Mouse (Mus musculus) embryonic facial prominence, embryonic 14.5 days (tissue): ENCODE results near the gene Acrv1. TPM values are rescaled to one million over a fixed set of nuclear protein-coding genes. Genes with fewer than 3 reads are reported as not detected.
A peak's percentile ranks its signal among the peaks of the same experiment; 100 is the strongest.
"Not testable (repeated sequence)": the region's sequence is repeated elsewhere in the genome, so short reads cannot be mapped to it uniquely, and the experiment has no call there.

ENCODE experiments used
- ATAC-seq: fragments of 200-750 bp; cut with Nextera tagmentation; 2 replicates; pipeline ENCODE4 v1.8.0; 2017; ENCODE audit warnings: low read depth, moderate number of reproducible peaks, moderate TSS enrichment
- DNase-seq: peaks from one replicate; pipeline ENCODE4 v3.0.0-alpha.2; 2015; ENCODE audit warnings: low spot score
- H3K27ac ChIP-seq: fragments of 300-500 bp; sonication (generic); replicated peaks from 2 replicates; pipeline ENCODE4 v1.5.1; 2014; ENCODE audit warnings: low read depth, mild to moderate bottlenecking, low read length, moderate library complexity
- H3K27me3 ChIP-seq: fragments of 300-500 bp; sonication (generic); replicated peaks from 2 replicates; pipeline ENCODE4 v1.6.1; 2014; ENCODE audit warnings: low read length; ENCODE audit not compliant: control insufficient read depth, insufficient read depth
- H3K36me3 ChIP-seq: fragments of 300-500 bp; sonication (generic); 2 replicates; pipeline ENCODE4 v1.6.1; 2014; ENCODE audit warnings: low read length, mixed read lengths; ENCODE audit not compliant: control insufficient read depth, insufficient read depth
- H3K4me1 ChIP-seq: fragments of 300-500 bp; sonication (generic); 2 replicates; pipeline ENCODE4 v1.6.1; 2014; ENCODE audit warnings: antibody characterized with exemption, low read length; ENCODE audit not compliant: control insufficient read depth, insufficient read depth
- H3K4me2 ChIP-seq: fragments of 300-500 bp; sonication (generic); 2 replicates; pipeline ENCODE4 v1.6.1; 2014; ENCODE audit warnings: low read depth, mild to moderate bottlenecking, low read length, moderate library complexity, mixed read lengths
- H3K4me3 ChIP-seq: fragments of 300-500 bp; sonication (generic); 2 replicates; pipeline ENCODE4 v1.5.1; 2014; ENCODE audit warnings: low read depth, mild to moderate bottlenecking, low read length
- H3K9ac ChIP-seq: fragments of 300-500 bp; sonication (generic); 2 replicates; pipeline ENCODE4 v1.6.1; 2014; ENCODE audit warnings: low read depth, mild to moderate bottlenecking, low read length, moderate library complexity, mixed read lengths
- H3K9me3 ChIP-seq: fragments of 300-500 bp; sonication (generic); 2 replicates; pipeline ENCODE4 v1.6.1; 2016; ENCODE audit warnings: low read length; ENCODE audit not compliant: control insufficient read depth
- WGBS: fragments of 180-500 bp; shearing (Covaris S2); extraction: QIAGEN DNeasy Blood & Tissue Kit; methylation state at CpG from one replicate; pipeline ENCODE4 v1.1.7; 2014; 5-methylcytosine and 5-hydroxymethylcytosine counted together
- polyA plus RNA-seq: library from polyadenylated mRNA; unstranded; fragments of >200 nt; fragmentation: Nextera tagmentation; extraction: Ambion mirVana; gene quantifications from 2 replicates; pipeline ENCODE4 v1.2.1, GENCODE M21; 2014

The Acrv1 gene
- polyA plus RNA-seq = not detected in 2 replicates

GRCm38 (mm10) chr9:36692920-36693319 is at the start of gene Acrv1:
Gene Acrv1, plus strand, starts transcription at chr9:36693220.
- H3K4me2 ChIP-seq = no peak within 1 kb of the TSS
- H3K27ac ChIP-seq = no peak within 1 kb of the TSS
- ATAC-seq (no peak), DNase-seq (no peak)
- no peaks in the 10 kb centered on the region for H3K36me3 ChIP-seq
- H3K27me3 ChIP-seq = no peaks in the 10 kb centered on the region
- 71% methylated on average over 1 of the region's 1 CpGs for WGBS
- no peaks in the 10 kb centered on the region for H3K9me3 ChIP-seq
- no peak within 1 kb of the TSS for H3K4me3 ChIP-seq
- H3K9ac ChIP-seq = no peak within 1 kb of the TSS
- no peaks in the 10 kb centered on the region for H3K4me1 ChIP-seq

GRCm38 (mm10) chr9:36643276-36643675 is 49.7 kb upstream of the Acrv1 start, which contains the start of gene A630095E13Rik:
Gene A630095E13Rik, minus strand, starts transcription at chr9:36643376.
- WGBS = 57% methylated on average over 3 of the region's 3 CpGs
- not testable (repeated sequence) for H3K27ac ChIP-seq, ATAC-seq, H3K4me2 ChIP-seq, H3K4me1 ChIP-seq, H3K27me3 ChIP-seq, H3K4me3 ChIP-seq, H3K9me3 ChIP-seq, H3K36me3 ChIP-seq, H3K9ac ChIP-seq, DNase-seq

- no peaks in the 10 kb centered on the region for H3K27me3 ChIP-seq
- no peaks in the 10 kb centered on the region for H3K9me3 ChIP-seq
- no peak overlapping the region for H3K27ac ChIP-seq
- H3K4me3 ChIP-seq = no peak overlapping the region
- 57% methylated on average over 2 of the region's 2 CpGs for WGBS
- no peak overlapping the region for H3K9ac ChIP-seq
- H3K4me1 ChIP-seq = no peaks in the 10 kb centered on the region
- H3K4me2 ChIP-seq = no peak overlapping the region
- H3K36me3 ChIP-seq = no peaks in the 10 kb centered on the region
- ATAC-seq = peak; percentile 85
- peak; percentile 45 for DNase-seq
These were observed 11.6 kb upstream of the Acrv1 start for GRCm38 (mm10) chr9:36681424-36681823.

- Histone ChIP-seq H3K4me3 (no peak overlapping the region), H3K27me3 (no peaks in the 10 kb centered on the region), H3K9ac (no peak overlapping the region), H3K4me1 (no peaks in the 10 kb centered on the region), H3K27ac (no peak overlapping the region), H3K9me3 (no peaks in the 10 kb centered on the region), H3K4me2 (no peak overlapping the region), H3K36me3 (no peaks in the 10 kb centered on the region)
- ATAC-seq (no peak), DNase-seq (peak; percentile 17)
These were observed 5.7 kb upstream of the Acrv1 start for GRCm38 (mm10) chr9:36687329-36687728.

GRCm38 (mm10) chr9:36694276-36694675 is 1.3 kb downstream of the Acrv1 start:
- no peaks in the 10 kb centered on the region for H3K4me1 ChIP-seq
- no peaks in the 10 kb centered on the region for H3K27me3 ChIP-seq
- H3K4me2 ChIP-seq = no peak overlapping the region
- no peak overlapping the region for H3K27ac ChIP-seq
- WGBS = 89% methylated on average over 10 of the region's 10 CpGs
- DNase-seq (no peak), ATAC-seq (no peak)
- H3K9ac ChIP-seq = no peak overlapping the region
- no peaks in the 10 kb centered on the region for H3K36me3 ChIP-seq
- H3K4me3 ChIP-seq = no peak overlapping the region
- H3K9me3 ChIP-seq = no peaks in the 10 kb centered on the region

- no peaks in the 10 kb centered on the region for H3K9me3 ChIP-seq
- H3K27ac ChIP-seq = no peak overlapping the region
- no peaks in the 10 kb centered on the region for H3K4me1 ChIP-seq
- no peak overlapping the region for H3K4me2 ChIP-seq
- no peak overlapping the region for H3K9ac ChIP-seq
- no peaks in the 10 kb centered on the region for H3K27me3 ChIP-seq
- DNase-seq (no peak), ATAC-seq (no peak)
- peaks cover 14% of the 10 kb centered on the region for H3K36me3 ChIP-seq
- no peak overlapping the region for H3K4me3 ChIP-seq
- 89% methylated on average over 3 of the region's 3 CpGs for WGBS
These were observed 12.9 kb downstream of the Acrv1 start for GRCm38 (mm10) chr9:36705923-36706322.

- WGBS = 88% methylated on average over 6 of the region's 6 CpGs
These were observed 14.3 kb downstream of the Acrv1 start for GRCm38 (mm10) chr9:36707304-36707703.

GRCm38 (mm10) chr9:36716624-36717023 is 23.6 kb downstream of the Acrv1 start:
- Histone ChIP-seq H3K4me2 (no peak overlapping the region), H3K27me3 (no peaks in the 10 kb centered on the region), H3K4me1 (no peaks in the 10 kb centered on the region), H3K27ac (no peak overlapping the region), H3K9ac (no peak overlapping the region), H3K9me3 (no peaks in the 10 kb centered on the region), H3K36me3 (peaks cover 47% of the 10 kb centered on the region), H3K4me3 (no peak overlapping the region)
- 64% methylated on average over 3 of the region's 3 CpGs for WGBS
- ATAC-seq (no peak), DNase-seq (no peak)

More at GRCm38 (mm10) chr9:36707304-36707703, 14.3 kb downstream of the Acrv1 start:
- ATAC-seq (no peak), DNase-seq (no peak)
- H3K9ac ChIP-seq = no peak overlapping the region
- no peaks in the 10 kb centered on the region for H3K27me3 ChIP-seq
- no peaks in the 10 kb centered on the region for H3K9me3 ChIP-seq
- no peak overlapping the region for H3K4me2 ChIP-seq
- no peak overlapping the region for H3K27ac ChIP-seq
- H3K4me1 ChIP-seq = no peaks in the 10 kb centered on the region
- H3K36me3 ChIP-seq = peaks cover 20% of the 10 kb centered on the region
- H3K4me3 ChIP-seq = no peak overlapping the region
